Mouse (Mus musculus): Measurements from ENCODE around the gene Anapc2. TPM values are rescaled to one million over a fixed set of nuclear protein-coding genes. Genes with fewer than 3 reads are reported as not detected.

The Anapc2 gene
- total RNA-seq, 1 experiment from 2014 or later = 82.2 TPM

DNA sequence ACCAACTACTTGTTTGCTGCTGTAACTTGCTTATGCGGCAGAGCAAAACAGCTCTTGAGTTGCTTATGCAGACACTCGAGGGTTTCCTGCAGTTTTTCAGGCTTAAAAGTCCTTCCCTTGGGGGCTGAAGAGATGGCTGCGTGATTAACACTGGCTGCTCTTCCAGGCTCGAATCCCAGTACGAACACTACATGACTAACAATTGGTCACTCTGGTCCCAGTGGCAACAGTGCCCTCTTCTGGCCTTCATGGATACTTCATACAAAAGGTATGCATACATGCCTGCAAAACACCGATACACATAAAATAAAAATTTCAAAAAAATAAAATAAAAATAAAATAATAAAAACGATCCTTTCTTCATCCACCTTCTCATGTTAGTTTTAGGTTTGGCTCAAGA is 56.2 kb downstream of the Anapc2 start:
- ATAC-seq (ENCODE audit: extremely low read depth, insufficient number of reproducible peaks, low FRiP score, poor library complexity, severe bottlenecking) = no peak

GRCm38 (mm10) chr2:25331470-25331869 is 59.2 kb downstream of the Anapc2 start:
- no peak for ATAC-seq (ENCODE audit: extremely low read depth, insufficient number of reproducible peaks, low FRiP score, poor library complexity, severe bottlenecking)

DNA sequence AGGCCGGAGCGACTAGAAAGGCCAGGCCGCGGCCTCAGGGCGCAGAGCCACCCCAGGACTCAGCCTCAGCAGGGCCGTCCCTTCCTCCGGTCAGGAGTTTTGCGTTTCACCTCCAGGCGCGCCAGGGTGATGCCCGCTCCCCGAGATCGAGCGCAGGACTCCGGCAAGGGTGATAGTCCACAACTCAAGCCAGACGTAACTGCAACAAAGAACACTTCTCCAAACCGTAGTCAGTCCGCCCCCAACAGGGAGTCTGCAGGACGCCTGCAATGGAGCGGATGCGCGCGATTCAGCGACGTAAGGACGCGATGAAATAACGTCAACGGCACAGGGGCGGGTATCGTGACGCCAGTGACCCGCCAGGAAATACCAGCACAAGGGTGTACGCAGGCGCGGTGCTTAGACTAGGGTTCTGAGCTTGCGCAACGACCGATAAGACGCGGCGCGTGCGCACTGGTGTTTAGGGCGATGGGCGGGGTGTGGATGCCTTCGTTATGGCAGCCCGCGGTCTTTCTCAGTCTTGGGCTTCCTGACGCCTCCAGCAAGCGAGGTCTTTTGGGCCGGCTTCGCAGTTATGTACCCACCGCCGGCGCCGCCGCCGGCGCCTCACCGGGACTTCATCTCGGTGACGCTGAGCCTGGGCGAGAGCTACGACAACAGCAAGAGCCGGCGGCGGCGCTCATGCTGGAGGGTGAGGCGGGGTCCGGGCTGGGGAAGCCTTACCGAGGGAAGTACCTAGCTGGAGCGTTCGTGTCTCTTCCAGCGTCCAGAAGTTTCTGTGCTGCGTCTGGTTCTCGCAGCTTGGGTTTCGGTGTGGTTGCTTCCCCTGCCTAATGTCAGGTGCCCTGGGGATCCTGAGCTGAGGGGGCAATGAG is 60.2 kb downstream of the Anapc2 start, which contains the start of gene Man1b1:
Man1b1 (plus strand) TSS at position 53 of the 875 bp plus-strand sequence.
- ATAC-seq (ENCODE audit: extremely low read depth, insufficient number of reproducible peaks, low FRiP score, poor library complexity, severe bottlenecking) = peak; percentile 97

DNA sequence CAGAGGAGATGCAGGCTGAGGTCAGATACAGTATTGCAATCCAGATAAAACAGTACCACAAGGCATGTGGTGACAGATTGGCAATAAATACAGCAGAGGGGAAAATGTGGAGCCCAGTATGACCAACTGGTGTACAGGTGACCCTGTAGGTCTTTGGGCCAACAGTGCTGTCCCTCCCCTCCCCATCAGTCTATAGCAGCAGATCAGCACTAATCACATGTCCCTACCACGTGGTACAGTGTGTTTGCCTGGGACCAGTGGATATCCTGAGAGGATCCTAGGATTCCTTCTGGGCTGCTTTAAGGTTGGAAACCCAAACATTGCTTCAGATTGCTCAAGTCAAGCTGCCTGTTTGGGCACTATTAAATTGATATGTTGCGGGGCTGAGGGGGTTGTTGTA is 61.3 kb downstream of the Anapc2 start:
- ATAC-seq (ENCODE audit: extremely low read depth, insufficient number of reproducible peaks, low FRiP score, poor library complexity, severe bottlenecking) = no peak

Other genes with a start within 250 kb of the Anapc2 start
- 21.5 and 22.8 TPM in 2 replicates for gene Nsmf, start 218.1 kb upstream of the Anapc2 start, total RNA-seq (2017)
- gene Entpd8, start 192.2 kb upstream of the Anapc2 start, total RNA-seq (2017) = not detected in 2 replicates
- not detected in 2 replicates for gene Noxa1, start 177.3 kb upstream of the Anapc2 start, total RNA-seq (2017)
- gene Nrarp, start 91.7 kb upstream of the Anapc2 start, total RNA-seq (2017) = 1.7 and 3.6 TPM in 2 replicates
- 50.0 and 56.1 TPM in 2 replicates for gene Tor4a, start 75.6 kb upstream of the Anapc2 start, total RNA-seq (2017)
- 95.0 and 104 TPM in 2 replicates for gene Nelfb, start 61.0 kb upstream of the Anapc2 start, total RNA-seq (2017)
- not detected in 2 replicates for gene Stpg3, start 57.8 kb upstream of the Anapc2 start, total RNA-seq (2017)
- not detected in 2 replicates for gene Fam166a, start 53.7 kb upstream of the Anapc2 start, total RNA-seq (2017)
- 222 and 223 TPM in 2 replicates for gene Tubb4b, start 47.8 kb upstream of the Anapc2 start, total RNA-seq (2017)
- gene Slc34a3, start 38.1 kb upstream of the Anapc2 start, total RNA-seq (2017) = not detected in 2 replicates
- gene Rnf224, start 35.7 kb upstream of the Anapc2 start, total RNA-seq (2017) = not detected in 2 replicates
- gene Rnf208, start 30.2 kb upstream of the Anapc2 start, total RNA-seq (2017) = 0.58 TPM in 1 of 2 replicates, not detected in the other
- 1.0 TPM in 1 of 2 replicates, not detected in the other for gene Cysrt1, start 30.0 kb upstream of the Anapc2 start, total RNA-seq (2017)
- 6.1 and 8.7 TPM in 2 replicates for gene AL732309.1, start 25.6 kb upstream of the Anapc2 start, total RNA-seq (2017)
- gene Tmem203, start 17.0 kb upstream of the Anapc2 start, total RNA-seq (2017) = 6.9 and 16.7 TPM in 2 replicates
- gene Tprn, start 9.9 kb upstream of the Anapc2 start, total RNA-seq (2017) = 4.9 and 6.9 TPM in 2 replicates
- gene Ssna1, start within 50 bp of the Anapc2 start, total RNA-seq (2017) = 31.0 and 33.0 TPM in 2 replicates
- gene Tmem210, start 15.7 kb downstream of the Anapc2 start, total RNA-seq (2017) = not detected in 2 replicates
- not detected in 2 replicates for gene Lrrc26, start 17.4 kb downstream of the Anapc2 start, total RNA-seq (2017)
- gene Grin1, start 46.7 kb downstream of the Anapc2 start, total RNA-seq (2017) = not detected in 2 replicates
- gene Man1b1, start 59.9 kb downstream of the Anapc2 start, total RNA-seq (2017) = 49.2 and 79.5 TPM in 2 replicates
- gene Dpp7, start 83.9 kb downstream of the Anapc2 start, total RNA-seq (2017) = 24.7 and 25.5 TPM in 2 replicates
- gene Uap1l1, start 93.2 kb downstream of the Anapc2 start, total RNA-seq (2017) = 8.7 and 11.7 TPM in 2 replicates
- not detected in 2 replicates for gene Sapcd2, start 99.8 kb downstream of the Anapc2 start, total RNA-seq (2017)
- not detected in 2 replicates for gene Entpd2, start 123.4 kb downstream of the Anapc2 start, total RNA-seq (2017)
- gene Npdc1, start 126.9 kb downstream of the Anapc2 start, total RNA-seq (2017) = not detected in 2 replicates
- gene Fut7, start 150.8 kb downstream of the Anapc2 start, total RNA-seq (2017) = 4.0 and 4.5 TPM in 2 replicates
- gene Abca2, start 156.2 kb downstream of the Anapc2 start, total RNA-seq (2017) = 15.7 and 21.4 TPM in 2 replicates
- not detected in 2 replicates for gene Clic3, start 184.4 kb downstream of the Anapc2 start, total RNA-seq (2017)
- 38.3 and 54.9 TPM in 2 replicates for gene Paxx, start 188.6 kb downstream of the Anapc2 start, total RNA-seq (2017)
- not detected in 2 replicates for gene Ptgds, start 197.6 kb downstream of the Anapc2 start, total RNA-seq (2017)
- not detected in 2 replicates for gene Lcn12, start 221.4 kb downstream of the Anapc2 start, total RNA-seq (2017)
- gene Fbxw5, start 228.3 kb downstream of the Anapc2 start, total RNA-seq (2017) = 37.1 and 43.1 TPM in 2 replicates
- 0.98 TPM in 1 of 2 replicates, not detected in the other for gene C8g, start 229.2 kb downstream of the Anapc2 start, total RNA-seq (2017)